In the genomic region with DNA sequence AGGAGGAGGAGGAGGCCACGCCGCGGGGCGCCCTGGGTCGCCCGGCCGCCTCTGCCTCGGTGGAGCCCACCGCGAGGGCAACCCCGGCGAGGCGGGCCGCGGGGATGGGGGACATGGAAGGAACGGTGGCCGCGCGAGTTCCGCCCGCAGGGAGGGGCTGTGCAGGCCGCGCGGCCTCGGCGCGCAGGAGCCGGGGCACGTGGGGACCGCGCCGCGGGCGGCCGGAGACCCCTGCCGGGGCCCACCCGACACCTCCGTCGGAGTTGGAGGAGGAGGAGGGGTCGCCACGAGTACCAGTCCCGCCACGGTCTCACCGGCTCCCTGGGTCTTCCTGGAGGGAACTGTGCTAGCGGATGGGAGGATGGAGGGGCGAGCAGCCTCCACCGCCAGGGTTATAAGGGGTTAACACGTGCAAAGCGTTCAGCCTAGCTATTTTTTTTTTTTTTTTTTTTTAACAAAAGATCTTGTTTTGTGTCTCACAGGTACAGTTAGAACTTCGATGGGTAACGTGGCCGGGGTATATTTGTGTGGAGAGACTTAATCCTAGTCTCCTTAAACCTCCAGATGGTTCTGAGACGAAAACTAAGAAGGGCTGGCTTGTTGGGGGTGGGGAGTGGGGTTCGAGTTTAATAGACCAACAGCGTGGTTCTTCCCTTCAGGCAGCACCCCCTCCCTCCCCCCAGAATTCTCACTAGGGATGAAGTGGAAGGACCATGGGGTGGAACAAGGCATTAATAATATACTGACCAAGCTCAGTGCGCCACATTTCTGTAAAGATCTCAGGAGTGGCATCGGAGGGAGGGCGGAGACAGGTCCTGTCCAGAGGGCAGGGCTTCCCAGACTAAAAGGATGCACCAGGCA, we compare ENCODE assay signal across 8 mouse cellular contexts. TPM values are rescaled to one million over a fixed set of nuclear protein-coding genes. Genes with fewer than 3 reads are reported as not detected.
DNase-seq lines count a peak whose midpoint lies in the region; ATAC-seq lines count a peak whose summit lies in the region.

No protein-coding gene starts in this region.

- no peaks in the 10 kb centered on the region for H3K9me3 ChIP-seq in intestine, embryonic 14.5 days (ENCODE audit: control insufficient read depth, low read length)
- H3K9me3 ChIP-seq in limb, embryonic 13.5 days: no peaks in the 10 kb centered on the region
- H3K9me3 ChIP-seq in midbrain, embryonic 13.5 days: no peaks in the 10 kb centered on the region

- ATAC-seq in intestine, embryonic 14.5 days (replicated peaks; ENCODE audit: low FRiP score, low TSS enrichment, low read depth): peak; percentile 73
- peak; percentile 60 for ATAC-seq in limb, embryonic 13.5 days (ENCODE audit: low FRiP score, low read depth)
- peak; percentile 77 for ATAC-seq in midbrain, embryonic 13.5 days

- H3K4me1 ChIP-seq in intestine, embryonic 14.5 days (replicated peaks; ENCODE audit: control insufficient read depth, insufficient read depth, low read length): peaks cover 22% of the 10 kb centered on the region
- H3K4me1 ChIP-seq in limb, embryonic 13.5 days: peaks cover 35% of the 10 kb centered on the region
- H3K4me1 ChIP-seq in midbrain, embryonic 13.5 days (replicated peaks): peaks cover 45% of the 10 kb centered on the region

- H3K4me2 ChIP-seq in intestine, embryonic 14.5 days (ENCODE audit: low read length): peak overlapping the region; percentile 78
- peak overlapping the region; percentile 82 for H3K4me2 ChIP-seq in limb, embryonic 13.5 days (replicated peaks)
- peak overlapping the region; percentile 72 for H3K4me2 ChIP-seq in midbrain, embryonic 13.5 days (replicated peaks)

- 0 out of 2 replicates have a peak, but pooled peaks cover 4% of the 10 kb centered on the region for H3K36me3 ChIP-seq in intestine, embryonic 14.5 days (ENCODE audit: control insufficient read depth, insufficient read depth, low read length)
- peaks cover 4% of the 10 kb centered on the region; the same call in 1 of the 2 replicates for H3K36me3 ChIP-seq in limb, embryonic 13.5 days
- H3K36me3 ChIP-seq in midbrain, embryonic 13.5 days: no peaks in the 10 kb centered on the region

- peak overlapping the region; percentile 95 for H3K27ac ChIP-seq in intestine, embryonic 14.5 days (ENCODE audit: low read depth)
- peak overlapping the region; percentile 96 for H3K27ac ChIP-seq in limb, embryonic 13.5 days
- peak overlapping the region; percentile 99 for H3K27ac ChIP-seq in midbrain, embryonic 13.5 days

- WGBS in intestine, embryonic 14.5 days: under 1% methylated on average over 57 of the region's 58 CpGs
- WGBS in limb, embryonic 13.5 days: under 1% methylated on average over 52 of the region's 58 CpGs
- under 1% methylated on average over 54 of the region's 58 CpGs for WGBS in midbrain, embryonic 13.5 days

- H3K9ac ChIP-seq in intestine, embryonic 14.5 days (ENCODE audit: low read length): peak overlapping the region; percentile 96
- H3K9ac ChIP-seq in limb, embryonic 13.5 days: peak overlapping the region; percentile 98
- peak overlapping the region; percentile 94 for H3K9ac ChIP-seq in midbrain, embryonic 13.5 days (replicated peaks)

- peak overlapping the region; percentile 93 for H3K4me3 ChIP-seq in intestine, embryonic 14.5 days (ENCODE audit: low read depth, low read length)
- H3K4me3 ChIP-seq in limb, embryonic 13.5 days: peak overlapping the region; percentile 94
- H3K4me3 ChIP-seq in midbrain, embryonic 13.5 days (replicated peaks): peak overlapping the region; percentile 70

- no peaks in the 10 kb centered on the region for H3K27me3 ChIP-seq in intestine, embryonic 14.5 days (replicated peaks; ENCODE audit: control insufficient read depth, insufficient read depth, low read length)
- no peaks in the 10 kb centered on the region for H3K27me3 ChIP-seq in limb, embryonic 13.5 days
- H3K27me3 ChIP-seq in midbrain, embryonic 13.5 days: no peaks in the 10 kb centered on the region

- peak; percentile 25 to 30 for DNase-seq in lung, adult 18-20 months
- no peak for DNase-seq in lung, postnatal 25 days (ENCODE audit: low spot score)
- DNase-seq in cerebellum, postnatal 14 days: peak; percentile 68 to 73
- DNase-seq in frontal cortex, postnatal 14 days (ENCODE audit: low spot score in 2 of 2): peak; percentile 33 to 40
- peak; percentile 86 for DNase-seq in intestine, embryonic 14.5 days (ENCODE audit: low spot score)
- peak; percentile 53 to 83 for DNase-seq in spleen, postnatal 4 days (ENCODE audit: low spot score in 2 of 2)

RNA-seq across cellular contexts. Expression of gene Nap1l1, which starts 0.7 kb away (rescaled TPM):
- polyA plus RNA-seq in intestine, embryonic 14.5 days (2014; fragmentation: Nextera tagmentation; extraction: Ambion mirVana): 248 and 249 TPM in 2 replicates
- 283 and 285 TPM in 2 replicates for polyA plus RNA-seq in limb, embryonic 13.5 days (2015; fragmentation: Nextera tagmentation; extraction: Ambion mirVana)
- 239 and 255 TPM in 2 replicates for polyA plus RNA-seq in midbrain, embryonic 13.5 days (2015; fragmentation: Nextera tagmentation; extraction: Ambion mirVana)

RNA-seq across cellular contexts. Expression of gene Phlda1, which starts 32.3 kb away (rescaled TPM):
- 42.4 and 46.0 TPM in 2 replicates for polyA plus RNA-seq in intestine, embryonic 14.5 days (2014; fragmentation: Nextera tagmentation; extraction: Ambion mirVana)
- polyA plus RNA-seq in limb, embryonic 13.5 days (2015; fragmentation: Nextera tagmentation; extraction: Ambion mirVana): 42.2 and 43.9 TPM in 2 replicates
- 31.3 and 32.4 TPM in 2 replicates for polyA plus RNA-seq in midbrain, embryonic 13.5 days (2015; fragmentation: Nextera tagmentation; extraction: Ambion mirVana)
